Mouse (Mus musculus) limb, embryonic 15.5 days (tissue): ENCODE measurements around the gene Zbtb20. TPM values are rescaled to one million over a fixed set of nuclear protein-coding genes. Genes with fewer than 3 reads are reported as not detected.

Source experiments
- ATAC-seq: fragments of 200-750 bp; cut with Nextera tagmentation; 2 replicates; pipeline ENCODE4 v1.8.0; 2017; ENCODE audit warnings: low read depth, moderate TSS enrichment; ENCODE audit not compliant: insufficient number of reproducible peaks, low FRiP score, low TSS enrichment
- H3K27ac ChIP-seq: fragments of 300-500 bp; sonication (generic); 2 replicates; pipeline ENCODE4 v1.5.1; 2015; ENCODE audit warnings: moderate library complexity, mild to moderate bottlenecking, inconsistent platforms
- H3K27me3 ChIP-seq: fragments of 300-500 bp; sonication (generic); 2 replicates; pipeline ENCODE4 v1.6.1; 2015; ENCODE audit warnings: inconsistent platforms
- H3K36me3 ChIP-seq: fragments of 300-500 bp; sonication (generic); 2 replicates; pipeline ENCODE4 v1.6.1; 2015; ENCODE audit warnings: inconsistent platforms
- H3K4me1 ChIP-seq: fragments of 300-500 bp; sonication (generic); 2 replicates; pipeline ENCODE4 v1.6.1; 2015; ENCODE audit warnings: inconsistent platforms
- H3K4me2 ChIP-seq: fragments of 300-500 bp; sonication (generic); 2 replicates; pipeline ENCODE4 v1.6.1; 2015; ENCODE audit warnings: mild to moderate bottlenecking, inconsistent platforms
- H3K4me3 ChIP-seq: fragments of 300-500 bp; sonication (generic); 2 replicates; pipeline ENCODE4 v1.5.1; 2015; ENCODE audit warnings: mild to moderate bottlenecking, inconsistent platforms
- H3K9ac ChIP-seq: fragments of 300-500 bp; sonication (generic); 2 replicates; pipeline ENCODE4 v1.6.1; 2015; ENCODE audit warnings: inconsistent platforms
- H3K9me3 ChIP-seq: fragments of 300-500 bp; sonication (generic); 2 replicates; pipeline ENCODE4 v1.6.1; 2016; ENCODE audit warnings: inconsistent platforms
- WGBS: fragments of 180-500 bp; shearing (Covaris S2); methylation state at CpG from one replicate; pipeline ENCODE4 v1.1.7; 2015; 5-methylcytosine and 5-hydroxymethylcytosine counted together
- polyA plus RNA-seq: library from polyadenylated mRNA; unstranded; fragments of >200 nt; fragmentation: Nextera tagmentation; extraction: Ambion mirVana; gene quantifications from 2 replicates; pipeline ENCODE4 v1.2.1, GENCODE M21; 2015

Gene Zbtb20
- polyA plus RNA-seq, 1 experiment from 2014 or later, result 22.4 TPM

GRCm38 (mm10) chr16:43478352-43478751 is 602.7 kb downstream of the Zbtb20 start:
- 81% methylated on average over 1 of the region's 1 CpGs for WGBS
- no peaks in the 10 kb centered on the region for H3K9me3 ChIP-seq
- no peaks in the 10 kb centered on the region for H3K36me3 ChIP-seq

DNA sequence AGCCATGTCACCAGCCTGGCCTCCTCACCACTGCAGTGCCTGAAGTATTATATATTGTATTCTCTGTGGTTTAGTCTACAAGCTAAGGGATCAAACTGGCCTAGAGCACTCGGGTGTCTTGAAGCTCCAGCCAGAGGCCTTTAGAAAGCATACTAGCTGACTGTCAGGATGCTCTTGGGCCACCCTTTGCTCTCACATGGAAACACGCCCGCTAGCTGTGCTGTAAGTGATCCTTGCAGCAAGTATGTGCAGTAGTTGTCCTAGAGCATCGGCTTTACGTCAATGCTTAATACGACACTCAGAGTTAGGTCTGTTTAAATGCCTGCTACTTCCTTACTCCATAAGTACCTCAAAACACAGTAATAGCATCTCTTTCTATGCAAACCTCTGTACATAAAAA is 604.9 kb downstream of the Zbtb20 start:
- Histone ChIP-seq H3K4me1 (no peaks in the 10 kb centered on the region), H3K9me3 (no peaks in the 10 kb centered on the region), H3K4me2 (no peak overlapping the region), H3K36me3 (no peaks in the 10 kb centered on the region), H3K27ac (no peak overlapping the region), H3K27me3 (no peaks in the 10 kb centered on the region), H3K9ac (no peak overlapping the region), H3K4me3 (no peak overlapping the region)
- ATAC-seq, result no peak
- 75% methylated on average over 6 of the region's 6 CpGs for WGBS

More at GRCm38 (mm10) chr16:43478352-43478751, 602.7 kb downstream of the Zbtb20 start:
- no peak overlapping the region for H3K9ac ChIP-seq
- no peak overlapping the region for H3K4me3 ChIP-seq
- no peaks in the 10 kb centered on the region for H3K4me1 ChIP-seq
- no peak for ATAC-seq
- no peaks in the 10 kb centered on the region for H3K27me3 ChIP-seq
- no peak overlapping the region for H3K27ac ChIP-seq
- H3K4me2 ChIP-seq, result no peak overlapping the region

DNA sequence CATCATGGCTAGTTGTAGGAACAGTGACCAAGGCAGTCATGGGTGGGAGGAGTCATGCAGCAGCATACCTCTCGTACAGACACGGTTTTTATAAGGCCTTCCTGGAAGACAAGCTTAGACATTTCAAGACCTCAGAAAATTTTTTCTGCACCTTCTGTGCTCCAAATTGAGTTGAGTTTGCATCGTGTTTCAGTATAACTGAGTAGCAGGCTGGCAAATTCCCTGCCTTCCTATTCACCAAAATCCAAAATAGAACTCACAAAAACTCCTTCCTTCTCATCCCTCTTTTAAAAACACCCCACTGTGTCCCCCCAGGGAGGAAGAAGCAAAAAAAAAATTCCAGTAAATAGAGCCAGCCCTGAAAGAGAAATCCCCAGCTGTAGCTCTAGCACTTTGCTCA is 606.4 kb downstream of the Zbtb20 start:
- Histone ChIP-seq H3K27ac (no peak overlapping the region), H3K4me2 (no peak overlapping the region), H3K9me3 (no peaks in the 10 kb centered on the region), H3K27me3 (no peaks in the 10 kb centered on the region), H3K9ac (no peak overlapping the region), H3K36me3 (no peaks in the 10 kb centered on the region), H3K4me3 (no peak overlapping the region), H3K4me1 (no peaks in the 10 kb centered on the region)
- WGBS, result 31% methylated on average over 3 of the region's 3 CpGs
- ATAC-seq, result no peak

DNA sequence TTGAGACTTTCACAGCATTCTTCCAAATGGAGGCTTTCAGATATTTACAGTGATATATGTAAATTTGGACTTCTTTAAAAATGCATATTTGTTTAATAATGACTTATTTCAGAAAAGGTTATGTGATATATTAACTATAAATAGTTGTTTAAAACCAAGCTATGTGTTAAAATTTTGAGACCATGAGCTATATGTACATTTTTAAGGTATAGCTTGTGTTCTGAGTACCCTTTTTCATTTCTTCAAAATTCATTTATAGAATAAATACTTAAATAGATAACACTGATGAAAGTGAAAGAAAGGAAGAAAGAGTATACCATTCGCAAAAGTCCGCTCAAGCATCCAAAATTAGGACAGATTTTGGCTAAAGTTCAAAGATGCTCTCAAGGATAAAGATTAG is 607.1 kb downstream of the Zbtb20 start:
- 95% methylated on average over 2 of the region's 2 CpGs for WGBS
- no peak for ATAC-seq
- Histone ChIP-seq H3K4me1 (no peaks in the 10 kb centered on the region), H3K4me2 (no peak overlapping the region), H3K4me3 (no peak overlapping the region), H3K27ac (no peak overlapping the region), H3K36me3 (no peaks in the 10 kb centered on the region), H3K9ac (no peak overlapping the region), H3K27me3 (no peaks in the 10 kb centered on the region), H3K9me3 (no peaks in the 10 kb centered on the region)

GRCm38 (mm10) chr16:43484400-43484799 is 608.7 kb downstream of the Zbtb20 start:
- Histone ChIP-seq H3K9ac (no peak overlapping the region), H3K4me2 (no peak overlapping the region), H3K4me1 (no peaks in the 10 kb centered on the region), H3K36me3 (no peaks in the 10 kb centered on the region), H3K9me3 (no peaks in the 10 kb centered on the region), H3K27ac (no peak overlapping the region), H3K27me3 (no peaks in the 10 kb centered on the region), H3K4me3 (no peak overlapping the region)
- 74% methylated on average over 4 of the region's 4 CpGs for WGBS
- no peak for ATAC-seq

- no peaks in the 10 kb centered on the region for H3K36me3 ChIP-seq
- H3K4me3 ChIP-seq, result no peak overlapping the region
- no peak for ATAC-seq
- H3K27ac ChIP-seq, result no peak overlapping the region
- no peaks in the 10 kb centered on the region for H3K4me1 ChIP-seq
- no peaks in the 10 kb centered on the region for H3K9me3 ChIP-seq
- H3K4me2 ChIP-seq, result no peak overlapping the region
- 75% methylated on average over 3 of the region's 3 CpGs for WGBS
- no peaks in the 10 kb centered on the region for H3K27me3 ChIP-seq
- H3K9ac ChIP-seq, result no peak overlapping the region
Measured at GRCm38 (mm10) chr16:43489362-43489761, 613.7 kb downstream of the Zbtb20 start.

- no peaks in the 10 kb centered on the region for H3K9me3 ChIP-seq
- H3K27me3 ChIP-seq, result no peaks in the 10 kb centered on the region
- no peak for ATAC-seq
- H3K27ac ChIP-seq, result no peak overlapping the region
- 88% methylated on average over 12 of the region's 12 CpGs for WGBS
- H3K9ac ChIP-seq, result no peak overlapping the region
- no peak overlapping the region for H3K4me2 ChIP-seq
- H3K4me1 ChIP-seq, result no peaks in the 10 kb centered on the region
- H3K36me3 ChIP-seq, result no peaks in the 10 kb centered on the region
- H3K4me3 ChIP-seq, result no peak overlapping the region
Measured at GRCm38 (mm10) chr16:43489984-43490383, 614.3 kb downstream of the Zbtb20 start.

DNA sequence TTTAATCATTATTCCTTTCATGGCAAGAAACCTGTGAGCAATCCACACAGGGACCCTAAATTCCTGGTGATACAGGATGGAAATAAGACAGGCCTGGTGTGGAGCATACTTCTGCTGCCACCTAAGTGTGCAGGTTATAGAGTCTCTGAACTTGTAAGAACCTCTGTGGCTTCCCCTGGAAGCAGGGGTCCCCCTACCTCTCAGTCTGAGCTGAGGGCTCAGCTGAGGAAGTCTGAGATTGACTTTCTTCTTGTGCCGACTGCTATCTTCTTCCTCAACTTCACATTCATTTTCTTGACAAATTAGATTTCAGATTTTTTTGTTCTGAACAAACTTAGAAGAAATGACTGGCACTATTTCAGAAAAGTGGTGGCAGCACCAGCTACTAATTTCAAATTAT is 617.2 kb downstream of the Zbtb20 start:
- Histone ChIP-seq H3K27me3 (no peaks in the 10 kb centered on the region), H3K4me2 (no peak overlapping the region), H3K4me1 (no peaks in the 10 kb centered on the region), H3K9me3 (no peaks in the 10 kb centered on the region), H3K9ac (no peak overlapping the region), H3K4me3 (no peak overlapping the region), H3K36me3 (no peaks in the 10 kb centered on the region), H3K27ac (no peak overlapping the region)
- ATAC-seq, result no peak
- WGBS, result 82% methylated on average over 1 of the region's 1 CpGs

GRCm38 (mm10) chr16:43493596-43494385 is 618.1 kb downstream of the Zbtb20 start:
- Histone ChIP-seq H3K9ac (no peak overlapping the region), H3K27ac (no peak overlapping the region), H3K4me2 (no peak overlapping the region), H3K36me3 (no peaks in the 10 kb centered on the region), H3K4me1 (no peaks in the 10 kb centered on the region), H3K9me3 (no peaks in the 10 kb centered on the region), H3K27me3 (no peaks in the 10 kb centered on the region), H3K4me3 (no peak overlapping the region)
- ATAC-seq, result no peak
- 59% methylated on average over 5 of the region's 5 CpGs for WGBS

GRCm38 (mm10) chr16:43495175-43495818 is 619.6 kb downstream of the Zbtb20 start:
- H3K4me2 ChIP-seq, result no peak overlapping the region
- no peaks in the 10 kb centered on the region for H3K36me3 ChIP-seq
- no peaks in the 10 kb centered on the region for H3K9me3 ChIP-seq
- no peak overlapping the region for H3K4me3 ChIP-seq
- H3K4me1 ChIP-seq, result no peaks in the 10 kb centered on the region
- H3K9ac ChIP-seq, result no peak overlapping the region
- H3K27me3 ChIP-seq, result no peaks in the 10 kb centered on the region
- no peak for ATAC-seq
- H3K27ac ChIP-seq, result no peak overlapping the region
- 83% methylated on average over 9 of the region's 9 CpGs for WGBS

GRCm38 (mm10) chr16:43497093-43497492 is 621.4 kb downstream of the Zbtb20 start:
- H3K36me3 ChIP-seq, result no peaks in the 10 kb centered on the region
- ATAC-seq, result no peak
- H3K9ac ChIP-seq, result no peak overlapping the region
- no peaks in the 10 kb centered on the region for H3K4me1 ChIP-seq
- H3K4me3 ChIP-seq, result no peak overlapping the region
- 0 out of 2 replicates have a peak, but pooled peaks cover under 1% of the 10 kb centered on the region for H3K27me3 ChIP-seq
- no peak overlapping the region for H3K27ac ChIP-seq
- WGBS, result 72% methylated on average over 2 of the region's 2 CpGs
- no peak overlapping the region for H3K4me2 ChIP-seq
- no peaks in the 10 kb centered on the region for H3K9me3 ChIP-seq

DNA sequence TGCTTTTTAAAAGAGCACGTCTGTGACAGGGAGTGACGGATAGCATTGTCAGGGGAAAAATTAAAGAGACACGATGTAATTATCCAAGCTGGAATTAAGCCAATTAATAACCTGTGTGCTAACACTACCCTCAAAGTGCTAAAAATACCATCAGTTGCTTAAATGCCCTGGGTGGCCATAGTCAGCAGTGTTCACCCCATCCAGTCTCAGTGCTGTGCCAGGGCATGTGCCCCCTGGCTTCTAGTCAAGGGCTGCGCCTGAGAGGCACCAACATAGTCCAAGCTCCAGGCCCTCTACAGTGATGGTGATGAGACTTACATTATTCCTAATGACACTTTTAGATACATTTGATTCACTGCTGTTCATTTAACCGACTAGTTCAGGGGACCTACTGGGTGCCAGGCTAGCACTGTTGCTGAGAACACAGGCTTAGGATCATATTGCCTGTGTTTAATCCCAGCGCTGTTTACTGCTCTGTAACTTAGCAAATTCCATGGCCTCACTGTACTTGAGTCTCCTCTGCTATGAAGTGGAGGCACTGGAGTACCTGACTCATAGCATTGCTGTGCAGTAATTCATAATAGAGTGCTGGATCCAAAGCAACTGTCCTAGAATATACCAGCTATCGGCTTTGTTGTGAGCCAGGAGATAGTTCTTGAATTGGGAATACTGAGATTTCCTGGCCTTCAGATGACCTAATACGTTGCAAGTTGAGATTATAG is 624.6 kb downstream of the Zbtb20 start:
- no peak for ATAC-seq
- 78% methylated on average over 8 of the region's 8 CpGs for WGBS
- no peak overlapping the region for H3K4me2 ChIP-seq
- H3K27ac ChIP-seq, result no peak overlapping the region
- no peaks in the 10 kb centered on the region for H3K9me3 ChIP-seq
- H3K27me3 ChIP-seq, result 0 out of 2 replicates have a peak, but pooled peaks cover 4% of the 10 kb centered on the region
- no peak overlapping the region for H3K9ac ChIP-seq
- H3K4me3 ChIP-seq, result no peak overlapping the region
- no peaks in the 10 kb centered on the region for H3K36me3 ChIP-seq
- H3K4me1 ChIP-seq, result no peaks in the 10 kb centered on the region
